Mouse (Mus musculus) neural tube, embryonic 11.5 days (tissue): ENCODE measurements around the gene Ephb1. TPM values are rescaled to one million over a fixed set of nuclear protein-coding genes. Genes with fewer than 3 reads are reported as not detected.

Source experiments
- ATAC-seq: fragments of 200-750 bp; cut with Nextera tagmentation; 2 replicates; pipeline ENCODE4 v1.8.0; 2017; ENCODE audit warnings: moderate number of reproducible peaks, mild to moderate bottlenecking, moderate TSS enrichment, moderate library complexity; ENCODE audit not compliant: insufficient read depth, low FRiP score, low TSS enrichment
- DNase-seq: peaks from one replicate; pipeline ENCODE4 v3.0.0-alpha.2; 2015; ENCODE audit warnings: low spot score
- H3K27ac ChIP-seq: fragments of 300-500 bp; sonication (generic); 2 replicates; pipeline ENCODE4 v1.5.1; 2014; ENCODE audit warnings: low read depth, mild to moderate bottlenecking, low read length
- H3K27me3 ChIP-seq: fragments of 300-500 bp; sonication (generic); 2 replicates; pipeline ENCODE4 v1.6.1; 2014; ENCODE audit warnings: mild to moderate bottlenecking, low read length, mixed read lengths; ENCODE audit not compliant: control insufficient read depth, insufficient read depth
- H3K36me3 ChIP-seq: fragments of 300-500 bp; sonication (generic); 2 replicates; pipeline ENCODE4 v1.6.1; 2014; ENCODE audit warnings: mild to moderate bottlenecking, low read length, moderate library complexity, mixed read lengths; ENCODE audit not compliant: control insufficient read depth, insufficient read depth
- H3K4me1 ChIP-seq: fragments of 300-500 bp; sonication (generic); 2 replicates; pipeline ENCODE4 v1.6.1; 2014; ENCODE audit warnings: low read length, mixed read lengths; ENCODE audit not compliant: control insufficient read depth, insufficient read depth
- H3K4me2 ChIP-seq: fragments of 300-500 bp; sonication (generic); 2 replicates; pipeline ENCODE4 v1.6.1; 2014; ENCODE audit warnings: low read depth, mild to moderate bottlenecking, moderate library complexity
- H3K4me3 ChIP-seq: fragments of 300-500 bp; sonication (generic); 2 replicates; pipeline ENCODE4 v1.5.1; 2014; ENCODE audit warnings: low read depth, low read length
- H3K9ac ChIP-seq: fragments of 300-500 bp; sonication (generic); 2 replicates; pipeline ENCODE4 v1.6.1; 2014; ENCODE audit warnings: mild to moderate bottlenecking, low read length
- H3K9me3 ChIP-seq: fragments of 300-500 bp; sonication (generic); 2 replicates; pipeline ENCODE4 v1.6.1; 2016; ENCODE audit warnings: low read length; ENCODE audit not compliant: control insufficient read depth
- WGBS: fragments of 180-500 bp; shearing (Covaris S2); extraction: QIAGEN DNeasy Blood & Tissue Kit; methylation state at CpG from one replicate; pipeline ENCODE4 v1.1.7; 2014; 5-methylcytosine and 5-hydroxymethylcytosine counted together
- polyA plus RNA-seq: library from polyadenylated mRNA; unstranded; fragments of >200 nt; fragmentation: Nextera tagmentation; extraction: Ambion mirVana; gene quantifications from 2 replicates; pipeline ENCODE4 v1.2.1, GENCODE M21; 2014

The Ephb1 gene
- polyA plus RNA-seq, 1 experiment from 2014 or later = 11.2 TPM

GRCm38 (mm10) chr9:102115326-102115725 is 239.2 kb downstream of the Ephb1 start:
- H3K4me1 ChIP-seq = no peaks in the 10 kb centered on the region
- H3K9me3 ChIP-seq = no peaks in the 10 kb centered on the region
- ATAC-seq (no peak), DNase-seq (no peak)
- H3K4me2 ChIP-seq = no peak overlapping the region
- no peak overlapping the region for H3K27ac ChIP-seq
- H3K9ac ChIP-seq = no peak overlapping the region
- 92% methylated on average over 10 of the region's 10 CpGs for WGBS
- H3K27me3 ChIP-seq = no peaks in the 10 kb centered on the region
- H3K4me3 ChIP-seq = no peak overlapping the region
- H3K36me3 ChIP-seq = no peaks in the 10 kb centered on the region

GRCm38 (mm10) chr9:102111471-102111870 is 243.0 kb downstream of the Ephb1 start:
- Histone ChIP-seq H3K9ac (no peak overlapping the region), H3K4me1 (no peaks in the 10 kb centered on the region), H3K4me3 (no peak overlapping the region), H3K27ac (no peak overlapping the region), H3K36me3 (no peaks in the 10 kb centered on the region), H3K4me2 (no peak overlapping the region), H3K9me3 (no peaks in the 10 kb centered on the region), H3K27me3 (no peaks in the 10 kb centered on the region)
- ATAC-seq (no peak), DNase-seq (no peak)
- WGBS = 69% methylated on average over 3 of the region's 3 CpGs

DNA sequence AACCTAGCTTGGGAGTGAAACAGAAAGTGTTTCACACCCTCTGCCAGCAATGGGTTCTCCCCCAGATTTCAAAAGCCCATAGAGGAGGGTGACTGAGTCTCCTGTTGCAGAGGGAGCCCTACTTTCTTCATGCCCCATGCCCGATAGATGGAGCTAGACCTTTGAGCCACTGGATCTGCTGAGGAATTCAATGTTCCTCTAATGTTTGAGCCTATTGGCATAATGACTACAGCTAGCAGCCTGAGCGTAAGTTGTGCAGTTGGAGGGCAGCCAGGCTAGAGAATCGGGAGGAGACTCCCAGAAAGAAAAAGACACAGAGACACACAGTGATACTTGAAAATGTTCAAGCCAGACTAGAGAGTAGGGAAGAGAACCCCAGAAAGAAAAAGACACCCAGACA is 246.5 kb downstream of the Ephb1 start:
- Histone ChIP-seq H3K4me2 (no peak overlapping the region), H3K36me3 (no peaks in the 10 kb centered on the region), H3K27me3 (no peaks in the 10 kb centered on the region), H3K4me1 (no peaks in the 10 kb centered on the region), H3K27ac (no peak overlapping the region), H3K9ac (no peak overlapping the region), H3K9me3 (no peaks in the 10 kb centered on the region), H3K4me3 (no peak overlapping the region)
- no peak for ATAC-seq
- DNase-seq = no peak
- 84% methylated on average over 3 of the region's 3 CpGs for WGBS

- no peak for ATAC-seq
- Histone ChIP-seq H3K9me3 (no peaks in the 10 kb centered on the region), H3K36me3 (no peaks in the 10 kb centered on the region), H3K4me3 (no peak overlapping the region), H3K4me1 (no peaks in the 10 kb centered on the region), H3K9ac (no peak overlapping the region), H3K4me2 (no peak overlapping the region), H3K27ac (no peak overlapping the region), H3K27me3 (no peaks in the 10 kb centered on the region)
- no peak for DNase-seq
- WGBS = 56% methylated on average over 2 of the region's 2 CpGs
These were observed 247.3 kb downstream of the Ephb1 start for GRCm38 (mm10) chr9:102107213-102107612.

DNA sequence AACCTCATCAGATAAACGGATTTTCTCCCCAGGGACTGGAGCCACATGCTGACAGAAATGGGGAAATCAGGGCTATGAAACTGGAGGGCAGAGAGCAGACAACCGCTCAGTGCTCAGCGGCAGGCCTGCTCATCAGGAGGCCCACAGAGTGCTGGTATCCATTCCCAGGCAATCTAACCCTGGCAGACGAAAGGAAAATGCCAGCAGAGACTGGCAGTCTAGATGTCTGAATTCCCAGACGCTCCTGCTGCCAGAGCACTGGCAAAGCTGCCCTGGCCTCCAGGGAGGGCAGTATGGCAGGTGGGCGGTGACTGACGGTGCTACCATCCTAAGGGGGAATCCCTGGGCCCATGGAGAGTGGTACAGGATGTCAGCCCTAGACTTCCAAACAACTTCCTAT is 257.7 kb downstream of the Ephb1 start:
- 46% methylated on average over 7 of the region's 7 CpGs for WGBS
- DNase-seq = no peak
- Histone ChIP-seq H3K27ac (no peak overlapping the region), H3K9me3 (no peaks in the 10 kb centered on the region), H3K9ac (no peak overlapping the region), H3K4me2 (no peak overlapping the region), H3K36me3 (no peaks in the 10 kb centered on the region), H3K4me3 (no peak overlapping the region), H3K4me1 (no peaks in the 10 kb centered on the region), H3K27me3 (no peaks in the 10 kb centered on the region)
- ATAC-seq = no peak

DNA sequence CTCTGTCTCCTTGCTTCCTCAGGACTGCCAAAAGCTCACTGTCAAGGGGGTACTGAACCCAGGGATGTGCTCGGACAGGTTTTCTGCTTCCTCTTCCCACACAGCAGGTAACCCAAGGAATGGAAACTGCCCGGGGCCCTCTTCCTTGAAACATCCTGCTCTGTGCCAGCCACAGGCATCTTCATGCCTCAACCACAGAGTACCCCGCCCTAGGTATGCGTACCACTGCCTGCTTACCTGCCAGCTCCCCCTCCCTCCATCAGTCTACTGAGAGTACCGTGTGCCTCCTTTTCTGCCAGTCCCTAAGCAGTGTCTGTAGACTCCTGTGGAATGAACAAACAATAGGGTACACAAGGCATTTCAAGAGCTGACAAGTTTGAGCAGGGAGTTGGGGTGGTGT is 265.9 kb downstream of the Ephb1 start:
- no peak overlapping the region for H3K9ac ChIP-seq
- H3K9me3 ChIP-seq = no peaks in the 10 kb centered on the region
- ATAC-seq = no peak
- WGBS = 88% methylated on average over 5 of the region's 5 CpGs
- no peaks in the 10 kb centered on the region for H3K4me1 ChIP-seq
- H3K4me3 ChIP-seq = no peak overlapping the region
- no peaks in the 10 kb centered on the region for H3K27me3 ChIP-seq
- H3K4me2 ChIP-seq = no peak overlapping the region
- H3K27ac ChIP-seq = no peak overlapping the region
- no peak for DNase-seq
- H3K36me3 ChIP-seq = no peaks in the 10 kb centered on the region

GRCm38 (mm10) chr9:102086053-102086706 is 268.3 kb downstream of the Ephb1 start:
- H3K4me2 ChIP-seq = 0 out of 2 replicates have a peak overlapping the region, but pooled peaks have one; percentile 10
- H3K9ac ChIP-seq = no peak overlapping the region
- no peaks in the 10 kb centered on the region for H3K36me3 ChIP-seq
- no peak overlapping the region for H3K4me3 ChIP-seq
- no peaks in the 10 kb centered on the region for H3K9me3 ChIP-seq
- no peaks in the 10 kb centered on the region for H3K4me1 ChIP-seq
- H3K27ac ChIP-seq = no peak overlapping the region
- ATAC-seq (no peak), DNase-seq (no peak)
- 80% methylated on average over 24 of the region's 24 CpGs for WGBS
- H3K27me3 ChIP-seq = no peaks in the 10 kb centered on the region

DNA sequence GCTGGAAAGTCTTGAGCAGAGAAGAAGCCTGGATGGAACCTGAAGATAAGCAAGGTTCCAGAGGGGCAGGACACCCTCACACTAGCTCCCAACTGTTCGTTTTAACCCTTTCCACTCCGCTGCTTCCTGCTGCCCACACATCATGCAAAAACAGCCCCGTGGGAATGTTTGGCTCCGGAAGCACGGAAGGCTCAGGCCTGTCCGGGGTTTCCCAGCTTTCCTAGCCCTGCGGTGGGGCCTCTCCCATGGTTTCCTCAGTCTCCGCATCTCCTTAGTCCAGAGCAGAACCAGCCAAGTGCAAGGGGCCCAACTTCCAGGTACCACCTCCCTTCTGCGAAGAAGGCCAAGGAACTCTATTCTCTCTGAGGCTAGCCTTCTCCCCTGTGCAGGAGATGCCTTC is 269.0 kb downstream of the Ephb1 start:
- H3K27me3 ChIP-seq = no peaks in the 10 kb centered on the region
- DNase-seq (no peak), ATAC-seq (no peak)
- H3K36me3 ChIP-seq = no peaks in the 10 kb centered on the region
- H3K4me3 ChIP-seq = no peak overlapping the region
- no peaks in the 10 kb centered on the region for H3K4me1 ChIP-seq
- no peaks in the 10 kb centered on the region for H3K9me3 ChIP-seq
- H3K9ac ChIP-seq = no peak overlapping the region
- no peak overlapping the region for H3K4me2 ChIP-seq
- no peak overlapping the region for H3K27ac ChIP-seq
- 91% methylated on average over 9 of the region's 9 CpGs for WGBS

- Histone ChIP-seq H3K36me3 (no peaks in the 10 kb centered on the region), H3K27me3 (no peaks in the 10 kb centered on the region), H3K9ac (no peak overlapping the region), H3K9me3 (no peaks in the 10 kb centered on the region), H3K27ac (no peak overlapping the region), H3K4me1 (no peaks in the 10 kb centered on the region), H3K4me2 (no peak overlapping the region), H3K4me3 (no peak overlapping the region)
- DNase-seq = no peak
- WGBS = 86% methylated on average over 5 of the region's 5 CpGs
- no peak for ATAC-seq
These were observed 273.6 kb downstream of the Ephb1 start for GRCm38 (mm10) chr9:102080934-102081333.
